Mouse (Mus musculus): ENCODE data around the gene Igf2bp2.

DNA sequence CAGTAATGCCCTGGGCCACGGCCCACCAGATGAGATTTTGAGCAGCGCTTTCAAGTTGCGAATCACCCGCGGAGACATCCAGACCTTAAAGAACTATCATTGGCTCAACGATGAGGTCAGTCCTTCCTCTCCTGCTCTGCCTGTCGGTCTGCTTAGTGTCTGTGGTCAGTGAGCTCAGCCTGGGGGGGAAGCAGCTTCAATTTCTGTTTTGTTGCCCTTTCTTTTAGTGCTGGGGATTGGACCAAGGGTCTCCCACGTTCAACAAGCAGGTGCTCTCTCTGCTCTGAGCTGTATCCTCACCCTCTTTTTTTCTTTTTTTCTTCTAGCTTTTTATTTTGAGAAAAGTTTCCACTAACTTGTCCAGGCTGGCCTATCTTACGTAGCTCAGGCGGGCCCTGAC, 124.5 kb downstream of the Igf2bp2 start:
- TF ChIP-seq CTCF (conservative IDR thresholded peaks at IDR 0.05; ENCODE audit: low read length) (no peak), POU5F1 (IDR thresholded peaks at IDR 0.05; ENCODE audit: borderline replicate concordance, low read length) (no peak), NANOG (IDR thresholded peaks at IDR 0.05; ENCODE audit: borderline replicate concordance, low read length) (no peak)
